Mouse (Mus musculus) embryonic facial prominence, embryonic 14.5 days (tissue): ENCODE data around the gene Olfr71. TPM values are rescaled to one million over a fixed set of nuclear protein-coding genes. Genes with fewer than 3 reads are reported as not detected.

Source experiments
- ATAC-seq: fragments of 200-750 bp; cut with Nextera tagmentation; 2 replicates; pipeline ENCODE4 v1.8.0; 2017; ENCODE audit warnings: low read depth, moderate number of reproducible peaks, moderate TSS enrichment
- DNase-seq: peaks from one replicate; pipeline ENCODE4 v3.0.0-alpha.2; 2015; ENCODE audit warnings: low spot score
- H3K27ac ChIP-seq: fragments of 300-500 bp; sonication (generic); replicated peaks from 2 replicates; pipeline ENCODE4 v1.5.1; 2014; ENCODE audit warnings: low read depth, mild to moderate bottlenecking, low read length, moderate library complexity
- H3K27me3 ChIP-seq: fragments of 300-500 bp; sonication (generic); replicated peaks from 2 replicates; pipeline ENCODE4 v1.6.1; 2014; ENCODE audit warnings: low read length; ENCODE audit not compliant: control insufficient read depth, insufficient read depth
- H3K36me3 ChIP-seq: fragments of 300-500 bp; sonication (generic); 2 replicates; pipeline ENCODE4 v1.6.1; 2014; ENCODE audit warnings: low read length, mixed read lengths; ENCODE audit not compliant: control insufficient read depth, insufficient read depth
- H3K4me1 ChIP-seq: fragments of 300-500 bp; sonication (generic); 2 replicates; pipeline ENCODE4 v1.6.1; 2014; ENCODE audit warnings: antibody characterized with exemption, low read length; ENCODE audit not compliant: control insufficient read depth, insufficient read depth
- H3K4me2 ChIP-seq: fragments of 300-500 bp; sonication (generic); 2 replicates; pipeline ENCODE4 v1.6.1; 2014; ENCODE audit warnings: low read depth, mild to moderate bottlenecking, low read length, moderate library complexity, mixed read lengths
- H3K4me3 ChIP-seq: fragments of 300-500 bp; sonication (generic); 2 replicates; pipeline ENCODE4 v1.5.1; 2014; ENCODE audit warnings: low read depth, mild to moderate bottlenecking, low read length
- H3K9ac ChIP-seq: fragments of 300-500 bp; sonication (generic); 2 replicates; pipeline ENCODE4 v1.6.1; 2014; ENCODE audit warnings: low read depth, mild to moderate bottlenecking, low read length, moderate library complexity, mixed read lengths
- H3K9me3 ChIP-seq: fragments of 300-500 bp; sonication (generic); 2 replicates; pipeline ENCODE4 v1.6.1; 2016; ENCODE audit warnings: low read length; ENCODE audit not compliant: control insufficient read depth
- WGBS: fragments of 180-500 bp; shearing (Covaris S2); extraction: QIAGEN DNeasy Blood & Tissue Kit; methylation state at CpG from one replicate; pipeline ENCODE4 v1.1.7; 2014; 5-methylcytosine and 5-hydroxymethylcytosine counted together
- polyA plus RNA-seq: library from polyadenylated mRNA; unstranded; fragments of >200 nt; fragmentation: Nextera tagmentation; extraction: Ambion mirVana; gene quantifications from 2 replicates; pipeline ENCODE4 v1.2.1, GENCODE M21; 2014

The Olfr71 gene
- polyA plus RNA-seq, 1 experiment from 2014 or later, result 0.10 TPM

- ATAC-seq, result peak; percentile 96
- DNase-seq, result peak; percentile 99
- peak within 1 kb of the TSS; percentile 85 for H3K27ac ChIP-seq
- H3K27me3 ChIP-seq, result 0 out of 2 replicates have a peak, but pooled peaks cover 8% of the 10 kb centered on the region
- no peaks in the 10 kb centered on the region for H3K9me3 ChIP-seq
- H3K4me3 ChIP-seq, result peak within 1 kb of the TSS; percentile 79
- peak within 1 kb of the TSS; percentile 86 for H3K9ac ChIP-seq
- H3K36me3 ChIP-seq, result no peaks in the 10 kb centered on the region
- H3K4me2 ChIP-seq, result peak within 1 kb of the TSS; percentile 62
- H3K4me1 ChIP-seq, result no peaks in the 10 kb centered on the region
- 1% methylated on average over 31 of the region's 34 CpGs for WGBS
Measured at GRCm38 (mm10) chr4:43656339-43657109, 53.5 kb downstream of the Olfr71 start, which contains the start of gene Hint2. Hint2 (minus strand) TSS chr4:43656466.

DNA sequence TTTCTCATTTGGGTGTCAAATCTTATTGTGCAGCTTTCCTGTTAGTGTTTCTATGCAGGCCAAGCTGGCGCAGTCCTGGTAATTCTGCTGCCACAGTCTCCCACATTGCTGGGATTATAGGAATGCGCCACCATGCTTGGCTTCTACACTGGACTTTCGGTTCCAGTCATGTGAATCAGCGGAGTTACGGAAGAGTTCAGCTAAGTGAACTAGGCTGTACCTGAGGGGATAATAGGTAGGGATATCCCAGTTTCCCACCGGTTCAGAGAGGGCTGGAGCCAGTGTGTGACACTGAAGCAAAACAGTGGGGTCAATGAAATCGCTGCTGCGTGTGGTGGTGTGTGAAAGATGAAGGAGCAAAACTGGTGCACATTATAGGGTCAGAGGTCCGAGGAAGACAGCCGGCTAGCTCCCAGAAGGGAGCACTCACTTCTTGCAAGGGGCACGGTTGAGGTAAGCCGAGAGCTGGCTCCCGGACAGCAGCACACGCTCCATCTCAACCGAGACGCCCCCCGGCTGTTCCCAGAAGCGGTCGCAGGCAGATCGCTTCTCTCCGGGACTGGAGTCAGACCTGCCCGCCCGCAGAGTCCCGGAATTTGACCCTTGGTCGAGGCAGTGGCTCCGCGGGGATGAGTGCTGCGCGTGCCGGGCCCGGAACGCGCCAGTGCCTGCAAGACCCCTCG lies 54.3 kb downstream of the Olfr71 start:
- DNase-seq (peak; percentile 27), ATAC-seq (peak; percentile 13)
- Histone ChIP-seq H3K27ac (peak overlapping the region; percentile 85), H3K27me3 (0 out of 2 replicates have a peak, but pooled peaks cover 3% of the 10 kb centered on the region), H3K9ac (peak overlapping the region; percentile 86), H3K9me3 (no peaks in the 10 kb centered on the region), H3K4me2 (peak overlapping the region; percentile 62), H3K36me3 (0 out of 2 replicates have a peak, but pooled peaks cover 1% of the 10 kb centered on the region), H3K4me1 (no peaks in the 10 kb centered on the region), H3K4me3 (peak overlapping the region; percentile 79)
- WGBS, result 7% methylated on average over 18 of the region's 34 CpGs

Other genes starting within 250 kb of the Olfr71 start
- gene Sit1, start 226.5 kb downstream of the Olfr71 start, polyA plus RNA-seq, result not detected in 2 replicates
- 64.5 and 68.2 TPM in 2 replicates for gene Ccdc107, start 217.4 kb downstream of the Olfr71 start, polyA plus RNA-seq
- 22.3 and 29.5 TPM in 2 replicates for gene Arhgef39, start 210.6 kb downstream of the Olfr71 start, polyA plus RNA-seq
- 0.43 and 1.1 TPM in 2 replicates for gene Car9, start 203.3 kb downstream of the Olfr71 start, polyA plus RNA-seq
- gene Tpm2, start 186.5 kb downstream of the Olfr71 start, polyA plus RNA-seq, result 811 and 1,069 TPM in 2 replicates
- gene Creb3, start 147.9 kb downstream of the Olfr71 start, polyA plus RNA-seq, result 79.6 and 83.0 TPM in 2 replicates
- gene Tln1, start 147.6 kb downstream of the Olfr71 start, polyA plus RNA-seq, result 67.8 and 70.2 TPM in 2 replicates
- 25.1 and 25.7 TPM in 2 replicates for gene Rgp1, start 131.5 kb downstream of the Olfr71 start, polyA plus RNA-seq
- gene Gba2, start 131.4 kb downstream of the Olfr71 start, polyA plus RNA-seq, result 15.1 and 19.1 TPM in 2 replicates
- gene Msmp, start 125.8 kb downstream of the Olfr71 start, polyA plus RNA-seq, result 1.3 and 1.5 TPM in 2 replicates
- 23.0 and 24.6 TPM in 2 replicates for gene Npr2, start 78.3 kb downstream of the Olfr71 start, polyA plus RNA-seq
- gene Spag8, start 56.7 kb downstream of the Olfr71 start, polyA plus RNA-seq, result 1.5 and 4.0 TPM in 2 replicates
- gene Hint2, start 53.8 kb downstream of the Olfr71 start, polyA plus RNA-seq, result 80.2 and 86.2 TPM in 2 replicates
- gene Tmem8b, start 41.3 kb downstream of the Olfr71 start, polyA plus RNA-seq, result 2.7 and 3.4 TPM in 2 replicates
- gene Fam221b, start 41.1 kb downstream of the Olfr71 start, polyA plus RNA-seq, result 3.9 and 4.3 TPM in 2 replicates
- not detected in 2 replicates for gene Olfr70, start 9.4 kb downstream of the Olfr71 start, polyA plus RNA-seq
- gene Hrct1, start 16.9 kb upstream of the Olfr71 start, polyA plus RNA-seq, result 1.4 and 2.1 TPM in 2 replicates
- 0.04 and 0.05 TPM in 2 replicates for gene Spaar, start 19.8 kb upstream of the Olfr71 start, polyA plus RNA-seq
- gene Olfr159, start 60.8 kb upstream of the Olfr71 start, polyA plus RNA-seq, result not detected in 2 replicates
- not detected in 2 replicates for gene Olfr156, start 113.6 kb upstream of the Olfr71 start, polyA plus RNA-seq
- gene Olfr157, start 129.9 kb upstream of the Olfr71 start, polyA plus RNA-seq, result not detected in 2 replicates
- not detected in 2 replicates for gene Olfr155, start 141.3 kb upstream of the Olfr71 start, polyA plus RNA-seq
- gene Reck, start 165.3 kb upstream of the Olfr71 start, polyA plus RNA-seq, result 42.3 and 47.3 TPM in 2 replicates
- gene Glipr2, start 247.1 kb upstream of the Olfr71 start, polyA plus RNA-seq, result 121 and 129 TPM in 2 replicates